In genomic region chr5:72617413-72617812, GRCm38 (mm10) we compare ENCODE assay signal across 28 mouse cellular contexts. TPM values are rescaled to one million over a fixed set of nuclear protein-coding genes. Genes with fewer than 3 reads are reported as not detected.
A peak's percentile ranks its signal among the peaks of the same experiment; 100 is the strongest.
DNase-seq lines count a peak whose midpoint lies in the region; ATAC-seq lines count a peak whose summit lies in the region.
"Had no signal": no experiment of that assay in that cellular context is flagged by ENCODE, and none has a peak within 500 bp of the region (broad histone marks: within the 10 kb centered on the region; RNA-seq: fewer than 3 reads in every experiment).

No protein-coding gene starts in this region.

- peak; percentile 56 for ATAC-seq in common myeloid progenitor, adult 5-6 weeks (replicated peaks; ENCODE audit: low read depth, poor library complexity, severe bottlenecking)
- ATAC-seq in megakaryocyte-erythroid progenitor cell, adult 5-6 weeks (replicated peaks; ENCODE audit: low FRiP score, low TSS enrichment, poor library complexity, severe bottlenecking) = peak; percentile 37
- ATAC-seq: activated CD4-positive, CD25-positive, alpha-beta regulatory T cell, adult 4 months; CD4-positive, CD25-positive, alpha-beta regulatory T cell, adult 4 months; forebrain, embryonic 13.5 days; forebrain, embryonic 15.5 days; forebrain, postnatal 0 days; Patski had no signal

- DNase-seq in adrenal gland, adult 2 months = peak; percentile 4
- DNase-seq in adrenal gland, postnatal 10 days = no peak
- DNase-seq in ovary, adult 18-20 months (ENCODE audit: low spot score) = peak; percentile 19
- DNase-seq in ovary, postnatal 14 days (ENCODE audit: low spot score) = no peak
- DNase-seq in cerebellum, adult 11-12 months = no peak
- DNase-seq in cerebellum, postnatal 36 days = no peak
- DNase-seq: adrenal gland, postnatal 25 days; B cell, adult 2 months; cerebellum, adult 18-20 months; cerebellum, adult 9-10 months; cerebellum, postnatal 10 days; cerebellum, postnatal 25 days; forebrain, postnatal 0 days had no signal

RNA-seq across cellular contexts. Expression of gene Cnga1, which starts 26.7 kb away (rescaled TPM):
- total RNA-seq in adrenal gland, adult 2 months (2021) = not detected
- not detected in 2 replicates for polyA plus RNA-seq in adrenal gland, adult 2 months (2012; rRNA removed)
- under 1 TPM in 1 of 2 experiments, not detected in 1; 0.15 TPM for total RNA-seq in adrenal gland, postnatal 10 days (2021)
- total RNA-seq in common myeloid progenitor, adult 5-6 weeks (2017) = not detected in 2 replicates
- not detected in 2 replicates for total RNA-seq in megakaryocyte-erythroid progenitor cell, adult 5-6 weeks (2014; fragmentation: Nextera tagmentation)
- 0.23 TPM in 1 of 2 replicates, not detected in the other for total RNA-seq in megakaryocyte-erythroid progenitor cell, adult 5-6 weeks (2017)
- total RNA-seq: adrenal gland, postnatal 25 days; CH12.LX; forebrain, postnatal 0 days; gastrocnemius, adult 18-20 months had no signal
- polyA plus RNA-seq: cortical plate, adult 2 months; embryonic facial prominence, embryonic 10.5 days; embryonic facial prominence, embryonic 12.5 days; embryonic facial prominence, embryonic 14.5 days; forebrain, embryonic 11.5 days; forebrain, embryonic 13.5 days; forebrain, embryonic 15.5 days; forebrain, postnatal 0 days; G1E had no signal

RNA-seq across cellular contexts. Expression of gene Gm5868, which starts 30.1 kb away (rescaled TPM):
- total RNA-seq in adrenal gland, adult 2 months (2021) = 1 to 10 TPM; 1.4 to 1.8 TPM
- polyA plus RNA-seq in adrenal gland, adult 2 months (2012; rRNA removed) = not detected in 2 replicates
- 1 to 10 TPM; 1.4 to 2.8 TPM for total RNA-seq in adrenal gland, postnatal 10 days (2021)
- not detected in 2 replicates for total RNA-seq in common myeloid progenitor, adult 5-6 weeks (2017)
- not detected in 2 replicates for total RNA-seq in megakaryocyte-erythroid progenitor cell, adult 5-6 weeks (2014; fragmentation: Nextera tagmentation)
- total RNA-seq in megakaryocyte-erythroid progenitor cell, adult 5-6 weeks (2017) = not detected in 2 replicates
- total RNA-seq: CH12.LX; gastrocnemius, adult 18-20 months had no signal
- polyA plus RNA-seq: activated CD4-positive, CD25-positive, alpha-beta regulatory T cell, adult 4 months; CD4-positive, CD25-positive, alpha-beta regulatory T cell, adult 4 months; cortical plate, adult 2 months; G1E; Patski had no signal

RNA-seq across cellular contexts. Expression of gene Nipal1, which starts 30.2 kb away (rescaled TPM):
- total RNA-seq in adrenal gland, adult 2 months (2021) = 1 to 10 TPM in 1 of 2 experiments, under 1 TPM in 1; 0.38 to 2.8 TPM
- polyA plus RNA-seq in adrenal gland, adult 2 months (2012; rRNA removed) = 0.15 and 0.32 TPM in 2 replicates
- 10 to 100 TPM in 1 of 2 experiments, 1 to 10 TPM in 1; 6.0 to 14.8 TPM for total RNA-seq in adrenal gland, postnatal 10 days (2021)
- total RNA-seq in common myeloid progenitor, adult 5-6 weeks (2017) = 0.09 TPM in 1 of 2 replicates, not detected in the other
- 2.7 TPM in 1 of 2 replicates, not detected in the other for total RNA-seq in megakaryocyte-erythroid progenitor cell, adult 5-6 weeks (2014; fragmentation: Nextera tagmentation)
- 0.08 and 0.47 TPM in 2 replicates for total RNA-seq in megakaryocyte-erythroid progenitor cell, adult 5-6 weeks (2017)
- total RNA-seq: CH12.LX had no signal
- polyA plus RNA-seq: cortical plate, adult 2 months; G1E had no signal

RNA-seq across cellular contexts. Expression of gene Zar1, which starts 36.4 kb away (rescaled TPM):
- total RNA-seq in adrenal gland, adult 2 months (2021) = not detected
- not detected in 2 replicates for polyA plus RNA-seq in adrenal gland, adult 2 months (2012; rRNA removed)
- under 1 TPM in 1 of 2 experiments, not detected in 1; 0.21 TPM for total RNA-seq in adrenal gland, postnatal 10 days (2021)
- not detected in 2 replicates for total RNA-seq in common myeloid progenitor, adult 5-6 weeks (2017)
- total RNA-seq in megakaryocyte-erythroid progenitor cell, adult 5-6 weeks (2014; fragmentation: Nextera tagmentation) = not detected in 2 replicates
- total RNA-seq in megakaryocyte-erythroid progenitor cell, adult 5-6 weeks (2017) = not detected in 2 replicates
- total RNA-seq: adrenal gland, postnatal 25 days; CH12.LX; gastrocnemius, adult 18-20 months had no signal
- polyA plus RNA-seq: activated CD4-positive, CD25-positive, alpha-beta regulatory T cell, adult 4 months; CD4-positive, CD25-positive, alpha-beta regulatory T cell, adult 4 months; G1E; Patski had no signal

RNA-seq across cellular contexts. Expression of gene Nfxl1, which starts 57.9 kb away (rescaled TPM):
- 10 to 100 TPM in 1 of 2 experiments, 1 to 10 TPM in 1; 9.9 to 11.7 TPM for total RNA-seq in adrenal gland, adult 2 months (2021)
- polyA plus RNA-seq in adrenal gland, adult 2 months (2012; rRNA removed) = 2.7 and 3.7 TPM in 2 replicates
- total RNA-seq in adrenal gland, postnatal 10 days (2021) = 10 to 100 TPM; 13.4 to 18.1 TPM
- 13.4 and 28.5 TPM in 2 replicates for total RNA-seq in common myeloid progenitor, adult 5-6 weeks (2017)
- 18.6 and 18.9 TPM in 2 replicates for total RNA-seq in megakaryocyte-erythroid progenitor cell, adult 5-6 weeks (2014; fragmentation: Nextera tagmentation)
- total RNA-seq in megakaryocyte-erythroid progenitor cell, adult 5-6 weeks (2017) = 9.7 and 13.8 TPM in 2 replicates

Comparison
In these comparisons a context has a peak if more than half of its experiments do, and no peak if none do; other contexts are left out.
1. DNase-seq: peak in adrenal gland, adult 2 months (single experiment) and ovary, adult 18-20 months (single experiment); none in adrenal gland, postnatal 10 days (single experiment), ovary, postnatal 14 days (single experiment), cerebellum, adult 11-12 months (single experiment) and cerebellum, postnatal 36 days (0 of 2).